Mouse (Mus musculus) right cerebral cortex, adult 2 months (tissue): Measurements from ENCODE around the gene P3h2.

Source experiments
- DNase-seq, 2 experiments: peaks; one replicate each; pipeline ENCODE4 v3.0.0; 2021 to 2022; ENCODE audit warnings: low spot score in 2 of 2

Gene P3h2

GRCm38 (mm10) chr16:26105115-26105974 is at the start of gene P3h2:
Gene P3h2 (minus strand): TSS chr16:26105784.
- peak; percentile 55 to 57 for DNase-seq

- no peak for DNase-seq
Observed at GRCm38 (mm10) chr16:26152258-26152657, 46.7 kb upstream of the P3h2 start.

GRCm38 (mm10) chr16:26150943-26151342 is 45.4 kb upstream of the P3h2 start:
- DNase-seq = no peak

- no peak for DNase-seq
Observed at GRCm38 (mm10) chr16:26146853-26147252, 41.3 kb upstream of the P3h2 start.

- DNase-seq = no peak
Observed at GRCm38 (mm10) chr16:26131126-26131525, 25.5 kb upstream of the P3h2 start.

GRCm38 (mm10) chr16:26106618-26107017 is 1.0 kb upstream of the P3h2 start:
- no peak for DNase-seq

- no peak for DNase-seq
Observed at GRCm38 (mm10) chr16:26106041-26106617, 545 bp upstream of the P3h2 start.

GRCm38 (mm10) chr16:26104274-26104673 is 1.3 kb downstream of the P3h2 start:
- no peak for DNase-seq

- DNase-seq = no peak
Observed at GRCm38 (mm10) chr16:26102856-26103255, 2.7 kb downstream of the P3h2 start.

- DNase-seq = no peak
Observed at GRCm38 (mm10) chr16:26100167-26100566, 5.4 kb downstream of the P3h2 start.

- DNase-seq = no peak
Observed at GRCm38 (mm10) chr16:26095696-26096284, 9.8 kb downstream of the P3h2 start.

GRCm38 (mm10) chr16:26093888-26094287 is 11.7 kb downstream of the P3h2 start:
- DNase-seq = no peak

- no peak for DNase-seq
Observed at GRCm38 (mm10) chr16:26088976-26089375, 16.6 kb downstream of the P3h2 start.

GRCm38 (mm10) chr16:26088240-26088639 is 17.3 kb downstream of the P3h2 start:
- DNase-seq = no peak

GRCm38 (mm10) chr16:26086955-26087354 is 18.6 kb downstream of the P3h2 start:
- DNase-seq = no peak

GRCm38 (mm10) chr16:26085160-26085559 is 20.4 kb downstream of the P3h2 start:
- no peak for DNase-seq

- no peak for DNase-seq
Observed at GRCm38 (mm10) chr16:26082831-26083230, 22.8 kb downstream of the P3h2 start.

GRCm38 (mm10) chr16:26082391-26082790 is 23.2 kb downstream of the P3h2 start:
- no peak for DNase-seq

GRCm38 (mm10) chr16:26078923-26079351 is 26.6 kb downstream of the P3h2 start:
- DNase-seq = no peak

- DNase-seq = no peak
Observed at GRCm38 (mm10) chr16:26078100-26078422, 27.5 kb downstream of the P3h2 start.

- DNase-seq = no peak
Observed at GRCm38 (mm10) chr16:26077246-26078099, 28.1 kb downstream of the P3h2 start.

GRCm38 (mm10) chr16:26075063-26075462 is 30.5 kb downstream of the P3h2 start:
- no peak for DNase-seq
